25 mouse cellular contexts compared by ENCODE assay signal in the genomic region with DNA sequence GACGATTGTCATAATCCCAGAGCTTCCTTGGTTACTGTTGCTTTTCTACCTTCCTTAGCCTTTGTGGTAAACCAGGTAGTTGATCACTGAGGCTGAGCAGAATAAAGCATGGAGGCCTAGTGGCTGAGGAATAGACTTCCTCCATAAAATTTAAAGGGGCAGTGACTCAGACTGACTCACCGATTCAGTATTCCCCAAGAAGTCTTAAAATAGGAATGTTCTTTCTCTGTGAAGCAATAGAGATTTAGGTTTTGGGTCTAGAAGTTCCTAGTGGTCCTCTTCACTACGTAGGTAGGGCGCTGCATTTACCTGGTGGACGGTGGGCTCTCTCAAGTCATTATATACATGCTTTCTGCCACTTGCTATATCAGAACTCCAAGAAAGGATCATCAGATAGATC.
DNase-seq lines count a peak whose midpoint lies in the region; ATAC-seq and TF ChIP-seq lines count a peak whose summit lies in the region.
"Had no signal": no experiment of that assay in that cellular context is flagged by ENCODE, and none has a peak within 500 bp of the region (broad histone marks: within the 10 kb centered on the region; RNA-seq: fewer than 3 reads in every experiment).

No protein-coding gene starts in this region.

- no peak for TF ChIP-seq CTCF in embryonic fibroblast, embryonic 13.5 days (IDR thresholded peaks at IDR 0.05; ENCODE audit: borderline replicate concordance, insufficient read depth, low read length)
- no peak for TF ChIP-seq CTCF in intestine, postnatal 0 days (IDR thresholded peaks at IDR 0.05; ENCODE audit: low read depth)

- no peak overlapping the region for H3K4me2 ChIP-seq in intestine, postnatal 0 days (replicated peaks; ENCODE audit: low read depth)
- H3K4me2 ChIP-seq in neural tube, embryonic 15.5 days, result no peak overlapping the region
- H3K4me2 ChIP-seq: embryonic facial prominence, embryonic 13.5 days; embryonic facial prominence, embryonic 15.5 days; forebrain, embryonic 13.5 days; forebrain, embryonic 15.5 days had no signal

- WGBS in intestine, postnatal 0 days, result 90% methylated on average over 5 of the region's 5 CpGs
- WGBS in neural tube, embryonic 15.5 days, result 92% methylated on average over 5 of the region's 5 CpGs

- H3K27me3 ChIP-seq in intestine, postnatal 0 days (replicated peaks; ENCODE audit: control insufficient read depth, insufficient read depth, low read length), result no peaks in the 10 kb centered on the region
- no peaks in the 10 kb centered on the region for H3K27me3 ChIP-seq in neural tube, embryonic 15.5 days (replicated peaks)
- H3K27me3 ChIP-seq: CH12.LX; embryonic facial prominence, embryonic 13.5 days; embryonic facial prominence, embryonic 15.5 days; forebrain, embryonic 13.5 days; forebrain, embryonic 15.5 days had no signal

- H3K36me3 ChIP-seq in intestine, postnatal 0 days (ENCODE audit: control insufficient read depth, insufficient read depth), result no peaks in the 10 kb centered on the region
- H3K36me3 ChIP-seq in neural tube, embryonic 15.5 days, result no peaks in the 10 kb centered on the region
- H3K36me3 ChIP-seq: embryonic facial prominence, embryonic 13.5 days; embryonic facial prominence, embryonic 15.5 days; forebrain, embryonic 15.5 days; G1E had no signal

- 0 out of 2 replicates have a peak overlapping the region, but pooled peaks have one; percentile 43 for H3K27ac ChIP-seq in embryonic fibroblast, embryonic 13.5 days (ENCODE audit: insufficient read depth, low read length)
- H3K27ac ChIP-seq in intestine, postnatal 0 days (ENCODE audit: low read depth, low read length), result no peak overlapping the region
- H3K27ac ChIP-seq in neural tube, embryonic 15.5 days (replicated peaks), result no peak overlapping the region
- H3K27ac ChIP-seq: embryonic facial prominence, embryonic 13.5 days; embryonic facial prominence, embryonic 15.5 days; forebrain, embryonic 13.5 days; forebrain, embryonic 15.5 days had no signal

- H3K9me3 ChIP-seq in intestine, postnatal 0 days (ENCODE audit: control insufficient read depth), result no peaks in the 10 kb centered on the region
- H3K9me3 ChIP-seq in neural tube, embryonic 15.5 days (replicated peaks), result no peaks in the 10 kb centered on the region
- H3K9me3 ChIP-seq: embryonic facial prominence, embryonic 13.5 days; embryonic facial prominence, embryonic 15.5 days; forebrain, embryonic 13.5 days; forebrain, embryonic 15.5 days; G1E had no signal

- H3K4me3 ChIP-seq in embryonic fibroblast, embryonic 13.5 days (ENCODE audit: insufficient read depth, low read length), result no peak overlapping the region
- no peak overlapping the region for H3K4me3 ChIP-seq in intestine, postnatal 0 days (ENCODE audit: low read depth, low read length)
- no peak overlapping the region for H3K4me3 ChIP-seq in neural tube, embryonic 15.5 days (replicated peaks)
- H3K4me3 ChIP-seq: embryonic facial prominence, embryonic 13.5 days; embryonic facial prominence, embryonic 15.5 days; forebrain, embryonic 13.5 days; forebrain, embryonic 15.5 days had no signal

- H3K4me1 ChIP-seq in embryonic fibroblast, embryonic 13.5 days (ENCODE audit: control insufficient read depth, insufficient read depth, low read length), result peaks cover 2% of the 10 kb centered on the region; the same call in 1 of the 2 replicates
- H3K4me1 ChIP-seq in intestine, postnatal 0 days (replicated peaks; ENCODE audit: control insufficient read depth, insufficient read depth, low read length), result no peaks in the 10 kb centered on the region
- no peaks in the 10 kb centered on the region for H3K4me1 ChIP-seq in neural tube, embryonic 15.5 days
- H3K4me1 ChIP-seq: embryonic facial prominence, embryonic 13.5 days; embryonic facial prominence, embryonic 15.5 days; forebrain, embryonic 13.5 days; forebrain, embryonic 15.5 days had no signal

- H3K9ac ChIP-seq in intestine, postnatal 0 days (ENCODE audit: low read depth, low read length), result no peak overlapping the region
- no peak overlapping the region for H3K9ac ChIP-seq in neural tube, embryonic 15.5 days (replicated peaks)
- H3K9ac ChIP-seq: embryonic facial prominence, embryonic 13.5 days; embryonic facial prominence, embryonic 15.5 days; forebrain, embryonic 13.5 days; forebrain, embryonic 15.5 days; forebrain, postnatal 0 days had no signal

- DNase-seq in frontal cortex, postnatal 36 days (ENCODE audit: low spot score in 2 of 2), result no peak
- peak; percentile 16 for DNase-seq in NIH3T3 (ENCODE audit: low read depth)
- DNase-seq in c-Kit-positive CD71-positive TER-119-positive erythroid progenitor cells, embryonic 14.5 days (ENCODE audit: low spot score), result no peak
- DNase-seq: adrenal gland, adult 2 months; adrenal gland, postnatal 10 days; adrenal gland, postnatal 25 days; cerebellum, adult 11 months; cerebellum, adult 18-20 months; cerebellum, adult 8-10 months; cerebellum, adult 9-11 months; cerebellum, postnatal 14 days; cerebellum, postnatal 36 days; embryo, embryonic 11 days; forebrain, postnatal 0 days had no signal

- no peak for TF ChIP-seq POLR2A in embryonic fibroblast, embryonic 13.5 days (IDR thresholded peaks at IDR 0.05; ENCODE audit: low read depth, low read length)

- ATAC-seq in frontal cortex, adult (ENCODE audit: low TSS enrichment), result peak; percentile 52; the same call in 1 of the 2 replicates
- ATAC-seq in intestine, postnatal 0 days, result no peak
- ATAC-seq in neural tube, embryonic 15.5 days (ENCODE audit: low FRiP score), result no peak
- ATAC-seq: CD4-positive, CD25-positive, alpha-beta regulatory T cell, adult 4 months; forebrain, embryonic 13.5 days; forebrain, embryonic 15.5 days; forebrain, postnatal 0 days had no signal
